Mouse (Mus musculus) olfactory bulb, adult 2 months (tissue): ENCODE data around the gene Nsrp1. TPM values are rescaled to one million over a fixed set of nuclear protein-coding genes. Genes with fewer than 3 reads are reported as not detected.

Experiments used
- H3K27ac ChIP-seq: fragments of 200-500 bp; 2 replicates; pipeline ENCODE4 v1.5.1; 2012; ENCODE audit warnings: low read depth, low read length; ENCODE audit not compliant: insufficient read depth
- H3K4me1 ChIP-seq: fragments of 200-500 bp; 2 replicates; pipeline ENCODE4 v1.6.1; 2012; ENCODE audit warnings: low read length; ENCODE audit not compliant: control insufficient read depth, insufficient read depth
- H3K4me3 ChIP-seq: fragments of 200-500 bp; 2 replicates; pipeline ENCODE4 v1.5.1; 2012; ENCODE audit warnings: mild to moderate bottlenecking, low read depth, low read length, moderate library complexity; ENCODE audit not compliant: insufficient read depth
- CTCF ChIP-seq: fragments of 200-500 bp; IDR thresholded peaks from 2 replicates; pipeline ENCODE4 v1.5.1; 2012; ENCODE audit warnings: low read depth, mild to moderate bottlenecking, low read length, moderate library complexity; ENCODE audit not compliant: insufficient read depth
- POLR2A ChIP-seq: fragments of 200-500 bp; IDR thresholded peaks from 2 replicates; pipeline ENCODE4 v1.6.1; 2012; ENCODE audit warnings: mild to moderate bottlenecking, low read depth, low read length, moderate library complexity; ENCODE audit not compliant: insufficient read depth
- WGBS: fragments of 180-500 bp; shearing (Covaris S2); methylation state at CpG from one replicate; pipeline ENCODE4 v1.1.7; 2018; 5-methylcytosine and 5-hydroxymethylcytosine counted together
- polyA plus RNA-seq: library from polyadenylated mRNA; stranded (reverse); fragments of >200 nt; gene quantifications from 2 replicates; pipeline ENCODE4 v1.2.4, GENCODE M21; 2012; ENCODE audit warnings: low replicate concordance; ENCODE audit not compliant: missing spikeins, insufficient read depth, insufficient read length

The Nsrp1 gene
- polyA plus RNA-seq, 1 experiment = not detected

DNA sequence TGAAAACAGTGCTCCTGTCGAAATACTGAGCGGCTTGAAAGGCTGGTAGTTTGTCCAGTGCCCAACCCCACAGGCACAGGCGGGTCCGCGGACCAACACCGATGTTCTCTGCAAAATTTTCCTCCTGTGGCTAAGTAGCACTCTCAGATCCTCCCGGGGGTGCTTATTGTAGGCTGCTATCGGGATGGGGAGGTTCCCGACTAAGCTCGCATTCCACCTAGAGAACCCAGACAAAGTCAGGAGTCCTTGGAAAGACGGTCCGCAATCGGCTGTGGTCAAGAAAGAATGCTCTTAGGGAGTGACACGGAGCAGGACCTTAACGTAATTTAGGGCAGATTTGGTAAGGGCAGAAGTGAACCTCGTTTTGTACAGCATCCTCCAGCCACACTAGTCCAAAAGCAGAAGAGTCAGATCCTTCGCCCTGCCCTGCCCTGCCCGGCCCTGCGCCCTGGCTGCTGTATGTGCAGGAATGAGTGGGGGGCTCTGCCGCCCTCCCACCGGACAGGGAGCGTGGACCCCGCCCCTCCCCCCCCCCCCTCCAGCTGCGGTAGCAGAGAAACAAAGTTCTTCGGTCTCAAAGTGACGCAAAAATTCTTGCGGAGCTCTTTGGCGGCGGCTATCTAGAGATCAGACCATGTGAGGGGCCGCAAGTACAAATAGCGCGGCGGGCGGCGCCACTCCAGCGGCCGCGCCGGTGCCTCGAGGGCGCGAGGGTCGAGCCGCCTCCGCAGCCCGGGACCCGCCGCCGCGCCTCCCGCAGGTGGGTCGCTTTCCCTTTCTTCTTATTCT lies 80.1 kb downstream of the Nsrp1 start, which contains the start of gene Slc6a4:
TSS of gene Slc6a4 (plus strand) at position 688 of the 789 bp plus-strand sequence.
- H3K27ac ChIP-seq = no peak within 1 kb of the TSS
- no peak for TF ChIP-seq POLR2A
- no peak for TF ChIP-seq CTCF
- under 1% methylated on average over 52 of the region's 52 CpGs for WGBS
- H3K4me1 ChIP-seq = peaks cover 37% of the 10 kb centered on the region
- H3K4me3 ChIP-seq = peak within 1 kb of the TSS; percentile 63

- TF ChIP-seq POLR2A = no peak
- TF ChIP-seq CTCF = peak; percentile 91
- peaks cover 34% of the 10 kb centered on the region for H3K4me1 ChIP-seq
- peak overlapping the region; percentile 63 for H3K4me3 ChIP-seq
- no peak overlapping the region for H3K27ac ChIP-seq
- 2% methylated on average over 21 of the region's 21 CpGs for WGBS
Measured at GRCm38 (mm10) chr11:76997305-76997704, 80.9 kb downstream of the Nsrp1 start.

DNA sequence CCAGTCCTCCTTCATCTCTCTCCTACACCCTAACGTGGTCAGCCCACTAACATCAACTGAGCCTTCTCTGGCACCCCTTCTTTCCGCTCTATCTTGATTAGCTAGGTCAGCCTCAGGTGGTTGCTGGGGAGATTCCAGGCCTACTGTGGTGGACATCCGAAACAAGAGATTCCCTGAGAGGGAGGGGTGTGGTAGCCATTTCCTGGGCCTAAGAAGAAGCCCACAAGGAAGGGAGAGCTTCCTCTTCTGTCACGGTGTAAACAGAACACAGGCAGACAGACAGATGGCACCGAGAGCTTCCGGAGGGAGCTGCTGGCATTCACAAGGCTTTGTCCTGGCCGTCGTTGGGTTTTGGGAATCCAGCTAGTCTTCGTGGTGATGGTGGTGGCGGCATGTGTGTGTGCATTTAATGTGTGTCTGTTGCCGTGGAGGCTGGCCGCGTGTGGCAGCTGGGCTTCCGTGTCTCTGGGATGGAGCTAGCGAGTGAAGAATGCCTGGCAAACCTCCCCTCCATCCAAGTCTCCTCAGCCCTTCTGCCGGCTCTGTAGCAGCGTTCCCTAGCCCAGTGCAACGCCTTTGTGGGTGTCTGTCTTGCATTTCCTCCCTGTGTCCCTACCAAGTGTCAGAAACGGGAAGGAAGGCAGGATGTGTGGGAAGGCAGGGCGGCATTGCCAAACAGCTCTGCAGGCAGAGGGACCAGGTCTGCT lies 82.1 kb downstream of the Nsrp1 start:
- WGBS = 53% methylated on average over 20 of the region's 20 CpGs
- TF ChIP-seq CTCF (no peak), POLR2A (no peak)

More for the DNA sequence above, 82.1 kb downstream of the Nsrp1 start:
- H3K27ac ChIP-seq = no peak overlapping the region
- H3K4me1 ChIP-seq = peaks cover 25% of the 10 kb centered on the region
- no peak overlapping the region for H3K4me3 ChIP-seq

Other genes starting within 250 kb of the Nsrp1 start
- gene Cpd, start 231.4 kb downstream of the Nsrp1 start, polyA plus RNA-seq = not detected in 2 replicates
- not detected in 2 replicates for gene Tmigd1, start 176.3 kb downstream of the Nsrp1 start, polyA plus RNA-seq
- 159 TPM in 1 of 2 replicates, not detected in the other for gene Blmh, start 153.6 kb downstream of the Nsrp1 start, polyA plus RNA-seq
- not detected in 2 replicates for gene Slc6a4, start 79.8 kb downstream of the Nsrp1 start, polyA plus RNA-seq
- gene Efcab5, start 110.5 kb upstream of the Nsrp1 start, polyA plus RNA-seq = not detected in 2 replicates
- not detected in 2 replicates for gene Ssh2, start 137.9 kb upstream of the Nsrp1 start, polyA plus RNA-seq